Mouse (Mus musculus) left cerebral cortex, adult 6 months (tissue): Measurements from ENCODE around the gene Olfr1368. TPM values are rescaled to one million over a fixed set of nuclear protein-coding genes. Genes with fewer than 3 reads are reported as not detected.

Experiments
- long read RNA-seq, 2 experiments: library from polyadenylated mRNA; unstranded; transcript quantifications; one replicate each; pipeline ENCODE4 v2.0.0; 2019 to 2020
- polyA plus RNA-seq: library from polyadenylated mRNA; unstranded; fragments of <200 nt; fragmentation: Nextera tagmentation; gene quantifications from 2 replicates; pipeline ENCODE4 v1.2.3, GENCODE M21; 2021

Olfr1368 gene
- not detected in 2 replicates for polyA plus RNA-seq
- long read RNA-seq, experiment 1 = 0 reads
- long read RNA-seq, experiment 2 = 0 reads

GRCm38 (mm10) chr13:21145767-21146166 lies at the start of gene Olfr1368:
TSS of gene Olfr1368 (minus strand) at chr13:21145867.

GRCm38 (mm10) chr13:21179367-21179723 lies 33.7 kb upstream of the Olfr1368 start, which contains the start of gene Trim27:
TSS of gene Trim27 (plus strand) at chr13:21179445.

GRCm38 (mm10) chr13:21129339-21129738 lies 16.3 kb downstream of the Olfr1368 start, which contains the start of gene Olfr263:
TSS of gene Olfr263 (plus strand) at chr13:21129639.

GRCm38 (mm10) chr13:21111183-21111582 lies 34.5 kb downstream of the Olfr1368 start, which contains the start of gene Olfr1369-ps1:
TSS of gene Olfr1369-ps1 (plus strand) at chr13:21111483.

Other genes with a start within 250 kb of the Olfr1368 start
- gene Olfr1370, start 70.9 kb downstream of the Olfr1368 start, polyA plus RNA-seq = not detected in 2 replicates
- 0.03 and 0.07 TPM in 2 replicates for gene Olfr1369-ps1, start 34.4 kb downstream of the Olfr1368 start, polyA plus RNA-seq
- gene Olfr263, start 16.2 kb downstream of the Olfr1368 start, polyA plus RNA-seq = not detected in 2 replicates
- gene Trim27, start 33.6 kb upstream of the Olfr1368 start, polyA plus RNA-seq = 26.8 and 31.5 TPM in 2 replicates
- gene Gpx5, start 146.9 kb upstream of the Olfr1368 start, polyA plus RNA-seq = not detected in 2 replicates
- gene Gpx6, start 166.3 kb upstream of the Olfr1368 start, polyA plus RNA-seq = 1.8 TPM in 2 replicates
- gene Olfr1367, start 201.0 kb upstream of the Olfr1368 start, polyA plus RNA-seq = not detected in 2 replicates
- 5.0 and 5.1 TPM in 2 replicates for gene Zscan12, start 217.0 kb upstream of the Olfr1368 start, polyA plus RNA-seq